Mouse (Mus musculus) brain, adult 10 weeks (tissue): ENCODE measurements around the gene Soat2. TPM values are rescaled to one million over a fixed set of nuclear protein-coding genes. Genes with fewer than 3 reads are reported as not detected.

Experiments
- polyA plus RNA-seq: library from polyadenylated mRNA; stranded (reverse); fragments of 350-450 nt; fragmentation: Illumina TruSeq; extraction: RNeasy Lipid Tissue Mini Kit (QIAGEN cat#74804); gene quantifications from one replicate; pipeline ENCODE4 v1.2.3, GENCODE M21; 2015; ENCODE audit warnings: low read depth, low replicate concordance

Gene Soat2
- 0.19 TPM for polyA plus RNA-seq

GRCm38 (mm10) chr15:102150301-102151135 is at the start of gene Soat2:
Gene Soat2, plus strand, starts transcription at chr15:102150526.

GRCm38 (mm10) chr15:102136129-102136758 is 14.1 kb upstream of the Soat2 start, which contains the start of gene Spryd3:
Gene Spryd3, minus strand, starts transcription at chr15:102136234.

DNA sequence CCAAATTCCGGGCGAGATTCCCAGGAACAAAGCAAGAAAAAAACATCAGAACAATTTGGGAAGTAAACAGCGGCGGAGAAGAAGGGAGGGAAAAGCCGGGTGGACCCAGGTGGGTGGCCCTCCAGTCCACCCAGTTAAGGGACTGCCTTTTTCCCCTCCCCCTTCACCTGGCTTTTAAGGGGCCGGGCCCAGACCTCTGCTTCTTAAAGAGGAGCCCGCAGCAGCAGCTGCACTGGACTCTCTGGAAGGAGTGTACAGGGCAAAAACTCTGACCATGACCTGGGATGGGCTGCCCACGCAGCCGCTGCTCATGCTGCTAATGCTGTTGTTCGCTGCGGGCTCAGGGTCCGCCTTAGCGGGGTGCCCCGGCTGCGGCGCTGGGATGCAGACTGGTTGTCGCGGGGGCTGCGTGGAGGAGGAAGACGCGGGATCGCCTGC is 6.0 kb upstream of the Soat2 start, which contains the start of gene Igfbp6:
TSS of gene Igfbp6 (plus strand) at position 89 of the 438 bp plus-strand sequence.

DNA sequence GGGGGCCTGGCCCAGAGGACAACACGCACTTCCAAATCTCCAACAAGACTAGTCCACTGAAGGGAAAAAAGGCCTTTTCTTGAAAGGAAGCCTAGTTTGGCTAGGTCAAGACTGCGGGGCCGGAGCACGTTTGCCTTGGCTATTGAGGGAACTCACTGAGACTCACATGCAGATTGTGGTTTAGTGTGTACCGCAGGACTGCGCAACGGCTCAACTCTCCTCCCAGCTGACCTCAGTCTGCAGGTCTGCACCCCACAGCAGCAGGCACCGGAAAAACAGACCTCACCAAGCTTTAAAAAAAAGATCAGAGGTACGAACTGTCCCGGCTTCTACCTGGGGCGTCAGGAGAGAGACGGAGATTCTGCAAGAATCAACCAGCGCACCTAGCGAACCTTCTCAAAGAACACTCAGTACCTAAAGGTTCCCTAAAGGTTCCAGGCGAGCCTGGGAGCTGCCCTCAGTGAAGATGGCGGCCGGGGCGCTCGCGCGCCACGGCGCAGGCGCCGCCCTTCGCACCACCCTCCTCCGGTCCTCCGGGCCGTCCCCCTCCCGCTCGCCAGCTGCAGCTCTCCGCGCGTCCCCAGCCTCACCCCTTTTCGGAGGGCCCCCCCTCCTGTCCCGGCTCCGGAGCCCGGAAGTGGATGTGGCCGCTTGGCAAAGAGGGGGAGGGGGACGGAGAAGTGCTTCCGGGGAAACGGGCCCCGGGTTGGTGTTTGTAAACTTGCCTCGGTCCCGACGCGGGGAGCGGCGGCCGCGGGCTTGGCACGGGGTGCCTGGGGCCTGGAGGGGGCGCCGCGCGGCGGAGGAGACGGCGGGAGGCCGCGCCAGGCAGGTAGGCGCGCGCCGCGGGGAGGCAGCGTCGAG is 52.9 kb downstream of the Soat2 start, which contains the start of gene Zfp740:
TSS of gene Zfp740 (plus strand) at position 279 of the 864 bp plus-strand sequence.

GRCm38 (mm10) chr15:102204674-102205505 is 54.6 kb downstream of the Soat2 start, which contains the start of gene Csad:
Gene Csad, minus strand, starts transcription at chr15:102204724.

Other genes with a start within 250 kb of the Soat2 start
- gene Krt4, start 225.8 kb upstream of the Soat2 start, polyA plus RNA-seq = not detected
- not detected for gene Krt79, start 210.2 kb upstream of the Soat2 start, polyA plus RNA-seq
- gene Krt78, start 196.2 kb upstream of the Soat2 start, polyA plus RNA-seq = not detected
- 0.91 TPM for gene Krt8, start 146.0 kb upstream of the Soat2 start, polyA plus RNA-seq
- gene Krt18, start 122.3 kb upstream of the Soat2 start, polyA plus RNA-seq = 1.9 TPM
- 110 TPM for gene Eif4b, start 76.8 kb upstream of the Soat2 start, polyA plus RNA-seq
- 20.3 TPM for gene Tns2, start 50.1 kb upstream of the Soat2 start, polyA plus RNA-seq
- 141 TPM for gene Spryd3, start 14.3 kb upstream of the Soat2 start, polyA plus RNA-seq
- 61.4 TPM for gene Igfbp6, start 6.2 kb upstream of the Soat2 start, polyA plus RNA-seq
- gene Zfp740, start 52.7 kb downstream of the Soat2 start, polyA plus RNA-seq = 47.4 TPM
- 22.9 TPM for gene Csad, start 54.2 kb downstream of the Soat2 start, polyA plus RNA-seq
- gene Itgb7, start 81.4 kb downstream of the Soat2 start, polyA plus RNA-seq = 1.1 TPM
- gene Rarg, start 107.0 kb downstream of the Soat2 start, polyA plus RNA-seq = 7.9 TPM
- not detected for gene Gm9918, start 120.0 kb downstream of the Soat2 start, polyA plus RNA-seq
- 38.4 TPM for gene Mfsd5, start 128.9 kb downstream of the Soat2 start, polyA plus RNA-seq
- gene Espl1, start 145.7 kb downstream of the Soat2 start, polyA plus RNA-seq = 0.37 TPM
- 664 TPM for gene Pfdn5, start 175.6 kb downstream of the Soat2 start, polyA plus RNA-seq
- 74.3 TPM for gene Myg1, start 181.2 kb downstream of the Soat2 start, polyA plus RNA-seq
- 19.5 TPM for gene Aaas, start 200.2 kb downstream of the Soat2 start, polyA plus RNA-seq
- gene Sp7, start 216.7 kb downstream of the Soat2 start, polyA plus RNA-seq = 1.3 TPM